Mouse (Mus musculus) embryo, embryonic 11 days (tissue): ENCODE data around the gene Tdrd3.

Source experiments
- DNase-seq: peaks from one replicate; pipeline ENCODE4 v3.0.0-alpha.2; 2015

Gene Tdrd3

GRCm38 (mm10) chr14:87455630-87456175, 39.3 kb downstream of the Tdrd3 start:
- no peak for DNase-seq

GRCm38 (mm10) chr14:87459777-87460176, 43.3 kb downstream of the Tdrd3 start:
- DNase-seq, result no peak

DNA sequence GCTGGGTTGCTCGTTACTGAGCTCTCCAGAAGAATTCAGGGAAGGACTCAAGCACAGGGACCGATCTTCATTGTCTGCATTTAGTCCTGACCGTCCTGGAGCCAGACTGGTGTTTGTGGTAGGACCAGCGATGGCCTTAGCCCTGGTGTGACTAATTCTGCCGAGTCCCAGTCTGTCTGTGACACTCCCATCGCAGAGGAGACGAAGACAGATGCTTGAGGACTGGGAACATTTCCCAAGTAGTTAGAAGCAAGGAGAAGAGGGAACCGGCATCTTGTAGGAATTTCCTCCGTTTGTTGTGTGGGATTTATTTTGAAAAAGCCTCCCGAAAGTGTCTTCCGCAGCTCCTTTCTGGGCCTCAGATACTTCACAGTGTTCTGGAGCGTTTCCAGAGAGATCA, 45.1 kb downstream of the Tdrd3 start:
- no peak for DNase-seq

GRCm38 (mm10) chr14:87463963-87464654, 47.7 kb downstream of the Tdrd3 start:
- peak; percentile 75 for DNase-seq

GRCm38 (mm10) chr14:87464655-87465054, 48.2 kb downstream of the Tdrd3 start:
- DNase-seq, result no peak

- no peak for DNase-seq
Observed at GRCm38 (mm10) chr14:87467586-87467985, 51.1 kb downstream of the Tdrd3 start.

DNA sequence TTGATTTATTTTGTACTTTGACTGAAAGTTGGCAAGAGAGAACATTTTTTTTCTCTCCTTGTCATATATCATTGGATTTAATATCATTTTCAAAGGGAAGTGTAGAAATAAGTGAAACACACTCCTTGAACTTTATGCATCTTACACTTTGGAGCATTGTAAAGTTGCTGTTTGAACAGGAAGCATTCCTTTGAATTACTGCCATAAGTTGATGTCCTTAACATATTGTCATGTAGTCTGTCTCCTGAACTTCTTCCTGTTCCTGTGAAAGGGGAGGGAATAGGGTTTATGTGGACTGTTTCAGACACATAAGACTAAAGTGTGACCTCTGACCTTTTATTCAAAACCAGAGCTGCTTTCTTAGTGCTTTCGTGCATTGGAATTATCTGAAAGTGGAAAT, 55.1 kb downstream of the Tdrd3 start:
- no peak for DNase-seq

DNA sequence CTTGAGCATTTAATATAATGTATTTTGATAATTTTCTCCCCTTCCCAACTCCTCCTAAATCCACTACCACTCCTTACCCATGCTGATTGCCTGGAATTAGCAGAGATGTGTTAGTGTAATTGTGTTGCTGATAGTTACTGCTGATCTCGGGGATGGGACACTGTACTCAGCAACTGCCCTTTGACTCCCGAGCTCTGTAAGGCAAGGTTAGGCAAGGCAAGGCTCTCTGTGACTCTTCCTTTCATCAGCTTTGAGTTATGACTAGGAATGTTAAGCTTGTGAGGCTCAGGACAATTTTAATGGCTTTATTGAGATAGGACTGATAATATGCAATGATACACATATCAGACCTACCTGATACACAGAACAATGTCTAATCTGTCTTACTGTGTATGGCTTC, 56.3 kb downstream of the Tdrd3 start:
- DNase-seq, result no peak

- no peak for DNase-seq
Observed at GRCm38 (mm10) chr14:87475721-87476359, 59.4 kb downstream of the Tdrd3 start.

DNA sequence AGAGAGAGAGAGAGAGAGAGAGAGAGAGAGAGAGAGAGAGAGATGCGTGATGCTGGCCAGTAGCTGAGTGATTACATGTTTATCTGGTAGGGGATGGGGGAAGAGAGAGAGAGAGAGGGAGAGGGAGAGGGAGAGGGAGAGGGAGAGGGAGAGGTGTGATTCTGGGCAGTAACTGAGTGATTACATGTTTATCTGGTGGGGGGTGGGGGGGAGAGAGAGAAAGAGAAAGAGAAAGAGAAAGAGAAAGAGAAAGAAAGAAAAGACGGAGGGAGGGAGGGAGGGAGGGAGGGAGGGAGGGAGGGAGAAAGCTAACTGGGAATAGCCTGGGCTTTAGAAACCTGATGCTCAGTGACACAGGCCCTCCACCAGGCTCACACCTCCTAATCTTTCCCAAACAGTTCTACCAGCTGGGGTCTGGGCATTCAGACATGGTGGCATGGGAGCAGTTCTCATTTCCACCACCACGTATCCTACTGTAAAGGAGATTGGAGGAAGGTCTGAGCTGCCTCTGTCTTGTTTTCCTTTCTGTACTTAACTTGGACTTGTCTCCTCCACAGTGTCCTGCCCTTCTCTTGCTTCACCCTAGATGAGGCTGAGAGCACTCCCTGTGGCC, 62.0 kb downstream of the Tdrd3 start:
- DNase-seq, result no peak

GRCm38 (mm10) chr14:87485888-87486287, 69.4 kb downstream of the Tdrd3 start:
- DNase-seq, result no peak

DNA sequence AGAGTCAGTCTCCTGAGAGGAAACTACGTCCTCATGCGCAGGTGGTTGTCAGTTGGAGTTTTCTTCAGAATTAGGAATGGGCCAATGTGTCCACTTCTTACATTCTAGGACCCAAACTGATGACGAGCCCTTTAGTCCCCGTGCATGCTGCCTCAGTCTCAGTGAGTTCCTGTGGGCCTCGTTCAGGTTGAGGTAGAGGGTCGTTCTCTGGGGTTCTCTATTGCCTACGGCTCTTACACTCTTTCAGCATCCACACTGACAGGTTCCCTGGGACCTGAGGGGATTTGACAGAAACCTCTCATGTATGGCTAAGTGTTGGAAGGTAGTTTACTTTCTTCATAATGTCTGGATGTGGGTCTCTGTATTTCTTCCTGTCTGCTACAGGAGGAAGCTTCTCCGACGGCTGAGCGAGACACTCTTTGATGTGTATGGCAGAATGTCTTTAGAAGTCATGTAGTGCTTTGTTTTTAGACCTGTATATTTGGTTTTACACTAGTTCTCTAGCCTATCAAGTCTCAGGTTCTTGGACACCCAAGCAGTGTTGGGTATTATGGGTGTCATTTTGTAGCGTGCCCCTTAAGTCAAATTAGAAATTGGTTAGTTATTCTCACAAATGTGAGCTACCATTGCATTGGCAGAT, 81.6 kb downstream of the Tdrd3 start:
- no peak for DNase-seq

- no peak for DNase-seq
Observed at GRCm38 (mm10) chr14:87505924-87506323, 89.5 kb downstream of the Tdrd3 start.

- DNase-seq, result peak; percentile 4
Observed at GRCm38 (mm10) chr14:87515281-87515680, 98.8 kb downstream of the Tdrd3 start.

- no peak for DNase-seq
Observed at GRCm38 (mm10) chr14:87517381-87517780, 100.9 kb downstream of the Tdrd3 start.

DNA sequence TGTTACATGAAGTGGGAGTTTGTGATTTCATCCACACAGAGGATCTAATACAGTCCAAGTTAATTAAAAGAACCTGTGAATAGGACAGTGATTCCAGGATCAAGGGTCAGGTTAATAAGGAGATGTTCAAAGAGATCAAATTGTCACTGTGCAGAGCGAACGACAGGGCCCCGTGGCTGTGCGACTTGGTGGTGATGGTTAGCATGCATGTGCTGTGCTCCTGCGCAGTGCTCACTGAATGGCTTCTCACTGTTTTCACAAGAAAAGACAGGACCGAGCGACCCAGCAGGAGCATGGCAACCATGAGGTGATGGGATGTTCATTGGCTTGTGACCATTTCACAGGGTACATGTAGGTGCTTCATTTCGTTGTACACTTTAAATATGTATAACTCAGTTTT, 115.4 kb downstream of the Tdrd3 start:
- DNase-seq, result no peak

DNA sequence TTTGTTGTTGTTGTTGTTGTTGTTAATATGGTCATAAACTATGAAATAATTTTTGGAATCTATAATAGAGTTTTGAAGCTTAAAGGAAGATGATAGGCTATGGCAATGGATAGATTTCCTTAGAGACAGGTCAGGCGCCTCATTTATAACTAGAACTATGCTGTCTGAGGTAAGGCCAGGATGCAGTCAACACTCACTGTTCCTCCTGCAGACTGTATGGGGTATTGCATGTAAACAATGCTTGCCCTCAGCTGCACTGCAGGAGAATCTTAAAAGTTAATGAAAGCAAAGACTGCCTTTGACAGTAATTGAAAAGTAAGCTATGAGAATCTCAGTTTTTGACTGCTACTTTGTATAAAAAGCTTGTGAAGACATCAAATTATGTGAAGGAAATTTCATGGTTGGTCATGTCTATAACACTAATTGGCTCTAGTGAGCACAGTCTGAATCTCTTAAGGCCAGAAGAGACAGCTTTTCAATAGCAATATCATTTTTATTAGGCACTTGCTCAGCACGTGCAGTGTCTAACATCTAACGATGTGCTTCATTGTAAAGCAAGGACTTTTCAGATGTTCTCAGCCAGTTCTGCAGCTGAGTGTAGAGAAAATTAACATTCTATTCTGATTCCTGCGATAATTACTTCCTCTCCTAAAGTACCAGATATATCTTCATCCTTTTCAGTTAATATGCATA, 120.8 kb downstream of the Tdrd3 start:
- DNase-seq, result no peak

DNA sequence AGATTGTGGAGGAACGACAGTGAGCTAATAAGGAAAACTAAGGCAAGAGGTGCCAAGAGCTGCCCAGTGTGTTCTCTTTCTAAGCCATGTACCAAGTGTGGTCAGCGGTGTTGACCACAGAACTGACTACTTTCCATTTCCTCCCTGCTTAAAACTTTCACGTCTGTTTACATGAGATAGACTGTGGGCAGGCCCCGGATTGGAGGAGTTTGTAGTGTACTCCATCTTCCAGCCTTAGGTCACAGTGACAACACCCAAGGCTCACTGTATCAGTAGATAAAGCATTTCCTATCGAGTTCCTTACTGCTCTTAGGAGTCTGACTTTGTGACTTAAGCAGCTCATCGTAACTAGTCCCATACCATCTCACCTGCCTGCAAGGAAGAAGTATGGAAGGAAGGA, 133.5 kb downstream of the Tdrd3 start:
- DNase-seq, result no peak

DNA sequence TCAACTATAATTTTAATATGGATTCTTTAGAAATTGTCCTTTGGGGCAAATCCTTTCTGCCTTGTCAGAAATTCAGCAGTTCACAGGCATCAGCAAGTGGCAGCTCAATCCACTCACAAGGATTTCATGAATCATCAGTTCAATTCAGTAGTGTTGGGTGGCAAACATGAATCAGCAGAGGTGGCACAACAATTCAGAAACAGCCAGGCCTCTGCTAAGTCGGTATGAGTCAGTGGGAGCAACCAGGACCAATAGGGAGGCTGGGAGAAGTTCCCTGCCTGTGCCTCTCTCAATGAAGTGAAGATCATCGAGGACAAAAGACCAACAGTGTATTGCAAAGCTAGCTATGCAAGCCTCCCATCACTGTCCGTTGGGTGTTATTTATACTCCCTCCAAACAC, 135.8 kb downstream of the Tdrd3 start:
- DNase-seq, result no peak

DNA sequence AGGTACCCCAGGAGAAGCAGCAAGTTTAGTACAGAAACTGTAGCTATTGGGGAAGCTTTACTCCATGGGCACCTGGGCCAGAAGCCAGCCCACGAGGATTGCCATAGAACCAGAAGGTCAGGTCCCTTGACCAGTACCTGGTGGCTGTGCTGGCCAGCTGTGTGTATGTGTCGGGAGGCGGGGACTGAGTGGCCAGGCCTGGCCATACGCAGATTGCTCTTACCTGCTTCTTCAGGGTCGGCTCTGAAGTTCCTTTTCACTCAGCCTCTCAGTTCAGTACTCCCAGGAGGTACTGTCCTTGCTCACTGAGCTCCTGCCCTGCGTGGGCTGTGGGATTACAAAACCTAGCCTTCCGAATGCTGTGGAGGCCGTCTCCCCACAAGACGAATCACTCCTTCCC, 147.4 kb downstream of the Tdrd3 start:
- no peak for DNase-seq

DNA sequence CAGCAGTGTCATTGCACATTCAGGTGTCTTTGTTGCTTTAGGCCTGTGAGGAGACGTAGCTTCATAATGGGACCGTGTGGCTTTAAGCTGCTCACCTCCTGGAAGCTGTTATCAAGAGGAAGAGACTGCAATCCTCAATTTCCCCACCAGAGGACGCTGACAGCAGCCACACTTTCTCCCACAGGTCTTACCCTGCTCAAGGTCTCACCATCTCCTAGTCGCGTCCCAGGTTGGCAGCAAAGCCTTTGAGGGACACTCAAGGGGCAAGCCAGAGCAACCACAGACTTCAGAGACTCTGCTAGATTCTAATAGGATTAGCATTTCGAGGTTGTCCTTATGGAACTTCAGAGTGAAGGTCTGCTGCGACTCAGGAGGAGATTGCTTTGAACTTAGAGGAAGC, 149.8 kb downstream of the Tdrd3 start:
- peak; percentile 33 for DNase-seq

DNA sequence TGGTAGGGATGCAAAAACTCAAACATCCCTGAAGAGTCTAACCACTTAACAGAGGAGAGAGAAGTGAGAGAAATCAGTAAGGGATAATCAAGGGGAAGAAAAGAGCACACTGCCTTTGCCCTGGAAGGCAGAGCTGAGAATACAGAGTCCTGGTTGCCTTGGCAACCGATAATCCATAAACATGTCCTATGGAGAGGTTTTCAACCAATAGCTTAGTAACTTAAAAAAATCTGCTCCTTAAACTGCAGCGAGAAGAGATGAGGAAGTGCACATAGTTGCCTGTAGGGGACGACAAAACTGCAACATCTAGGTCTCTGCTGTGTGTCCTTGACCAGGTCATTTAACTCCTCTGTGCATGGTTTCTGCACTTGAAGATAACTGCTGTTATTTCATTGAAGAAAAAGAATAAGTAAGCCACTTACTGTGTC, 150.6 kb downstream of the Tdrd3 start:
- DNase-seq, result peak; percentile 34
